Mouse (Mus musculus): ENCODE results near the gene Lrrfip1. TPM values are rescaled to one million over a fixed set of nuclear protein-coding genes. Genes with fewer than 3 reads are reported as not detected.
A peak's percentile ranks its signal among the peaks of the same experiment; 100 is the strongest.

The Lrrfip1 gene
- polyA plus RNA-seq, 1 experiment, result 51.9 TPM

- H3K4me1 ChIP-seq (ENCODE audit: control insufficient read depth, insufficient read depth, low read length), result no peaks in the 10 kb centered on the region; the same call in 1 of the 2 replicates
- WGBS, result 73% methylated on average over 5 of the region's 5 CpGs
- H3K4me3 ChIP-seq (replicated peaks; ENCODE audit: control insufficient read depth, low read depth, low read length), result no peak overlapping the region
- peak overlapping the region; percentile 10; the same call in 1 of the 2 replicates for H3K27ac ChIP-seq (ENCODE audit: control insufficient read depth, insufficient read depth, low read depth, low read length, poor library complexity)
- TF ChIP-seq POLR2A (IDR thresholded peaks at IDR 0.05; ENCODE audit: borderline replicate concordance, control insufficient read depth, low read depth, low read length), result no peak
- TF ChIP-seq CTCF (IDR thresholded peaks at IDR 0.05; ENCODE audit: control insufficient read depth, insufficient read depth, low read length), result no peak
These were observed 176.3 kb downstream of the Lrrfip1 start for GRCm38 (mm10) chr1:91174796-91175195.

GRCm38 (mm10) chr1:91176026-91176425 lies 177.5 kb downstream of the Lrrfip1 start:
- Histone ChIP-seq H3K4me3 (replicated peaks; ENCODE audit: control insufficient read depth, low read depth, low read length) (no peak overlapping the region), H3K27ac (ENCODE audit: control insufficient read depth, insufficient read depth, low read depth, low read length, poor library complexity) (no peak overlapping the region), H3K4me1 (ENCODE audit: control insufficient read depth, insufficient read depth, low read length) (peaks cover 1% of the 10 kb centered on the region; the same call in 1 of the 2 replicates)
- 44% methylated on average over 3 of the region's 3 CpGs for WGBS
- TF ChIP-seq CTCF (IDR thresholded peaks at IDR 0.05; ENCODE audit: control insufficient read depth, insufficient read depth, low read length) (no peak), POLR2A (IDR thresholded peaks at IDR 0.05; ENCODE audit: borderline replicate concordance, control insufficient read depth, low read depth, low read length) (no peak)

GRCm38 (mm10) chr1:91176871-91177270 lies 178.3 kb downstream of the Lrrfip1 start:
- Histone ChIP-seq H3K4me3 (replicated peaks; ENCODE audit: control insufficient read depth, low read depth, low read length) (no peak overlapping the region), H3K4me1 (ENCODE audit: control insufficient read depth, insufficient read depth, low read length) (peaks cover 3% of the 10 kb centered on the region; the same call in 1 of the 2 replicates), H3K27ac (ENCODE audit: control insufficient read depth, insufficient read depth, low read depth, low read length, poor library complexity) (no peak overlapping the region)
- 76% methylated on average over 4 of the region's 4 CpGs for WGBS
- no peak for TF ChIP-seq CTCF (IDR thresholded peaks at IDR 0.05; ENCODE audit: control insufficient read depth, insufficient read depth, low read length)
- TF ChIP-seq POLR2A (IDR thresholded peaks at IDR 0.05; ENCODE audit: borderline replicate concordance, control insufficient read depth, low read depth, low read length), result no peak

Other genes starting within 250 kb of the Lrrfip1 start
- gene Col6a3, start 154.8 kb upstream of the Lrrfip1 start, polyA plus RNA-seq (2011; ENCODE audit: insufficient read depth, insufficient read length, low replicate concordance, missing spikeins), result 7.6 and 16.1 TPM in 2 replicates
- gene Mlph, start 83.7 kb upstream of the Lrrfip1 start, polyA plus RNA-seq (2011; ENCODE audit: insufficient read depth, insufficient read length, low replicate concordance, missing spikeins), result 0.57 TPM in 1 of 2 replicates, not detected in the other
- gene Prlh, start 45.6 kb upstream of the Lrrfip1 start, polyA plus RNA-seq (2011; ENCODE audit: insufficient read depth, insufficient read length, low replicate concordance, missing spikeins), result not detected in 2 replicates
- gene Rab17, start 29.1 kb upstream of the Lrrfip1 start, polyA plus RNA-seq (2011; ENCODE audit: insufficient read depth, insufficient read length, low replicate concordance, missing spikeins), result not detected in 2 replicates
- 4.2 and 11.0 TPM in 2 replicates for gene Rbm44, start 146.4 kb downstream of the Lrrfip1 start, polyA plus RNA-seq (2011; ENCODE audit: insufficient read depth, insufficient read length, low replicate concordance, missing spikeins)
- 12.9 and 22.2 TPM in 2 replicates for gene Ramp1, start 181.1 kb downstream of the Lrrfip1 start, polyA plus RNA-seq (2011; ENCODE audit: insufficient read depth, insufficient read length, low replicate concordance, missing spikeins)

Measured in bone marrow, adult 2 months (tissue).